Mouse (Mus musculus) liver, embryonic 13.5 days (tissue): Measurements from ENCODE around the gene Fat3. TPM values are rescaled to one million over a fixed set of nuclear protein-coding genes. Genes with fewer than 3 reads are reported as not detected.

Source experiments
- ATAC-seq: fragments of 200-750 bp; cut with Nextera tagmentation; 2 replicates; pipeline ENCODE4 v1.8.0; 2017; ENCODE audit warnings: low read depth, mild to moderate bottlenecking, moderate number of reproducible peaks, moderate library complexity
- DNase-seq: peaks from one replicate; pipeline ENCODE4 v3.0.0; 2022
- H3K27ac ChIP-seq: fragments of 300-500 bp; sonication (generic); 2 replicates; pipeline ENCODE4 v1.5.1; 2015; ENCODE audit warnings: moderate library complexity, mild to moderate bottlenecking, inconsistent platforms
- H3K27me3 ChIP-seq: fragments of 300-500 bp; sonication (generic); 2 replicates; pipeline ENCODE4 v1.6.1; 2015; ENCODE audit warnings: mild to moderate bottlenecking, inconsistent platforms
- H3K36me3 ChIP-seq: fragments of 300-500 bp; sonication (generic); 2 replicates; pipeline ENCODE4 v1.6.1; 2015; ENCODE audit warnings: mild to moderate bottlenecking, inconsistent platforms
- H3K4me1 ChIP-seq: fragments of 300-500 bp; sonication (generic); replicated peaks from 2 replicates; pipeline ENCODE4 v1.6.1; 2015; ENCODE audit warnings: inconsistent platforms
- H3K4me2 ChIP-seq: fragments of 300-500 bp; sonication (generic); 2 replicates; pipeline ENCODE4 v1.6.1; 2015; ENCODE audit warnings: inconsistent platforms, mild to moderate bottlenecking, moderate library complexity
- H3K4me3 ChIP-seq: fragments of 300-500 bp; sonication (generic); replicated peaks from 2 replicates; pipeline ENCODE4 v1.5.1; 2015; ENCODE audit warnings: mild to moderate bottlenecking, inconsistent platforms
- H3K9ac ChIP-seq: fragments of 300-500 bp; sonication (generic); 2 replicates; pipeline ENCODE4 v1.6.1; 2015; ENCODE audit warnings: mild to moderate bottlenecking, inconsistent platforms
- H3K9me3 ChIP-seq: fragments of 300-500 bp; sonication (generic); replicated peaks from 2 replicates; pipeline ENCODE4 v1.6.1; 2016; ENCODE audit warnings: inconsistent platforms
- WGBS: fragments of 180-500 bp; shearing (Covaris S2); methylation state at CpG from one replicate; pipeline ENCODE4 v1.1.7; 2015; ENCODE audit not compliant: insufficient replicate concordance; 5-methylcytosine and 5-hydroxymethylcytosine counted together
- polyA plus RNA-seq: library from polyadenylated mRNA; unstranded; fragments of >200 nt; fragmentation: Nextera tagmentation; extraction: Ambion mirVana; gene quantifications from 2 replicates; pipeline ENCODE4 v1.2.1, GENCODE M21; 2015

Fat3 gene
- polyA plus RNA-seq, 1 experiment from 2014 or later: 0.07 TPM

DNA sequence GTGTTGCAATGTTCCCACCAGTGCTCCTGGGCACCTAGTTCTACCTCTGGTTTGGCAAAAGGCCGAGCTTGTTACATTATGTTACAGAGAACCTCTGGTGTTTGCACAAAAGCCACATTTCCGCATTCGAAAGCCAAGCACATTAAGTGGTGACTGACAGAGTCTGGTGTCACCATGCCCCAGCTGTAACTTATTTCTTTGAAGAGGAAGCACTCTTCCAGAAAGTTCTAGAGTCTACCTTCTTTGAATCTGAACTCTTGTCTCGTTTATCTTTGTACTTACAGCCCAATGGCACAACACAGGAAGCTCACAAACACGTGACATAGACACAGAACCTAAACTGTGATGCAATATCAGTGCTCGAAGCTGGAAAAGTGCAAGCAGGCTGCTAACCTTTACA, 284.9 kb downstream of the Fat3 start:
- H3K4me1 ChIP-seq: peaks cover 50% of the 10 kb centered on the region
- ATAC-seq: no peak
- no peaks in the 10 kb centered on the region for H3K9me3 ChIP-seq
- H3K4me2 ChIP-seq: no peak overlapping the region
- H3K4me3 ChIP-seq: no peak overlapping the region
- H3K9ac ChIP-seq: no peak overlapping the region
- H3K36me3 ChIP-seq: no peaks in the 10 kb centered on the region
- peak overlapping the region; percentile 80 for H3K27ac ChIP-seq
- no peak for DNase-seq
- H3K27me3 ChIP-seq: no peaks in the 10 kb centered on the region
- WGBS: 22% methylated on average over 6 of the region's 6 CpGs

GRCm38 (mm10) chr9:16214731-16215681, 286.1 kb downstream of the Fat3 start:
- Histone ChIP-seq H3K9ac (0 out of 2 replicates have a peak overlapping the region, but pooled peaks have one; percentile 13), H3K9me3 (no peaks in the 10 kb centered on the region), H3K36me3 (no peaks in the 10 kb centered on the region), H3K4me3 (no peak overlapping the region), H3K4me2 (peak overlapping the region; percentile 34), H3K27me3 (no peaks in the 10 kb centered on the region), H3K27ac (peak overlapping the region; percentile 80), H3K4me1 (peaks cover 50% of the 10 kb centered on the region)
- DNase-seq (peak; percentile 68), ATAC-seq (peak; percentile 91)
- 11% methylated on average over 7 of the region's 7 CpGs for WGBS

- Histone ChIP-seq H3K36me3 (no peaks in the 10 kb centered on the region), H3K4me2 (no peak overlapping the region), H3K27me3 (no peaks in the 10 kb centered on the region), H3K4me1 (peaks cover 50% of the 10 kb centered on the region), H3K4me3 (no peak overlapping the region), H3K9ac (no peak overlapping the region), H3K27ac (no peak overlapping the region), H3K9me3 (no peaks in the 10 kb centered on the region)
- DNase-seq (no peak), ATAC-seq (no peak)
- 15% methylated on average over 1 of the region's 1 CpGs for WGBS
Observed at GRCm38 (mm10) chr9:16213324-16213723, 287.8 kb downstream of the Fat3 start.

- no peak overlapping the region for H3K9ac ChIP-seq
- 30% methylated on average over 3 of the region's 3 CpGs for WGBS
- H3K27me3 ChIP-seq: no peaks in the 10 kb centered on the region
- peaks cover 50% of the 10 kb centered on the region for H3K4me1 ChIP-seq
- H3K36me3 ChIP-seq: no peaks in the 10 kb centered on the region
- H3K4me2 ChIP-seq: no peak overlapping the region
- DNase-seq (no peak), ATAC-seq (no peak)
- H3K27ac ChIP-seq: no peak overlapping the region
- no peaks in the 10 kb centered on the region for H3K9me3 ChIP-seq
- H3K4me3 ChIP-seq: no peak overlapping the region
Observed at GRCm38 (mm10) chr9:16212628-16213027, 288.5 kb downstream of the Fat3 start.

- H3K4me1 ChIP-seq: peaks cover 50% of the 10 kb centered on the region
- no peak overlapping the region for H3K27ac ChIP-seq
- H3K27me3 ChIP-seq: no peaks in the 10 kb centered on the region
- WGBS: 66% methylated on average over 4 of the region's 4 CpGs
- H3K36me3 ChIP-seq: no peaks in the 10 kb centered on the region
- DNase-seq: no peak
- ATAC-seq: no peak
- H3K4me2 ChIP-seq: no peak overlapping the region
- no peaks in the 10 kb centered on the region for H3K9me3 ChIP-seq
- H3K9ac ChIP-seq: no peak overlapping the region
- no peak overlapping the region for H3K4me3 ChIP-seq
Observed at GRCm38 (mm10) chr9:16212163-16212562, 288.9 kb downstream of the Fat3 start.

DNA sequence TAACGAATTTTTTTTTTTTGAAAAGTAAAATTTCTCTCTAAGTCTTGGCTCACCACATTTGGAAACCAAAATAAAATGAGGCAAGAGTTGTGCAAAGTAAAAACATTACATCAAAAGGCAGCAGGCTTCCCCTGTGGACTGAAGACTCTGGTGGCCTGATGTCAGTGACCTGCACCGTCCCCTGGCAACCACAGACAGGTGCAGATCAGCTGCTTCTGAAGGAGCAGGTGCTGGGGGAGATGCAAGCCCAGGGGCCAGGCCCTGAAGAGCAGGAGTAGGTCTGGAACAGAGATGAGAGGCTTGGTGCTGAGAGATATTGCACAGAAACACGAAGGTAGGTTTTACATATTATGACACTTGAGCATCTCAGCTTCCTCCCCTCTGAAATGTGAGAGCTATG, 289.6 kb downstream of the Fat3 start:
- Histone ChIP-seq H3K27ac (no peak overlapping the region), H3K36me3 (no peaks in the 10 kb centered on the region), H3K4me3 (no peak overlapping the region), H3K27me3 (no peaks in the 10 kb centered on the region), H3K4me2 (no peak overlapping the region), H3K9me3 (no peaks in the 10 kb centered on the region), H3K9ac (no peak overlapping the region), H3K4me1 (peaks cover 49% of the 10 kb centered on the region)
- 59% methylated on average over 3 of the region's 3 CpGs for WGBS
- ATAC-seq (no peak), DNase-seq (no peak)

DNA sequence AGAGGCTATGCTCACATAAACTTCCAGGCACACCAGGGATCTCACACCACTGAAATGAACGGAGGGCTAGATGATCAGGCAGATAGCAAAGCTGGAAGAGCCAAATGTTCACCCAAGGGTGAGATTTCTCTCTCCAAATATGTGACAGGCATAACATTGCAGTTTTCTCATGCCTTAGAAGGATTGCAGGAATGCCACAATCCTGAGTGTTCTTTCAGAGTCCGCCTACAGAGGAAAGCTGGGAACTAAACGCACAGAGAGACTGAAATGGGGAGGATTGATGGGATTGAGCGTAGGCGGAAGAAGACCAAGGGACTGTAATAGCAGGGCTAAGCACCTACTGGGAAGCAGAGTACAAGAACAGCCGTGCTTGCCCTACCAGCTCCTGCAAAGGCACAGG, 298.8 kb downstream of the Fat3 start:
- Histone ChIP-seq H3K9me3 (no peaks in the 10 kb centered on the region), H3K36me3 (no peaks in the 10 kb centered on the region), H3K4me2 (no peak overlapping the region), H3K4me3 (no peak overlapping the region), H3K4me1 (no peaks in the 10 kb centered on the region), H3K27me3 (no peaks in the 10 kb centered on the region), H3K27ac (no peak overlapping the region), H3K9ac (no peak overlapping the region)
- no peak for ATAC-seq
- WGBS: 62% methylated on average over 6 of the region's 6 CpGs
- DNase-seq: no peak

GRCm38 (mm10) chr9:16200948-16201347, 300.1 kb downstream of the Fat3 start:
- Histone ChIP-seq H3K4me1 (no peaks in the 10 kb centered on the region), H3K36me3 (no peaks in the 10 kb centered on the region), H3K4me3 (no peak overlapping the region), H3K27ac (no peak overlapping the region), H3K9me3 (no peaks in the 10 kb centered on the region), H3K9ac (no peak overlapping the region), H3K4me2 (no peak overlapping the region), H3K27me3 (no peaks in the 10 kb centered on the region)
- 67% methylated on average over 1 of the region's 1 CpGs for WGBS
- DNase-seq: no peak
- no peak for ATAC-seq

GRCm38 (mm10) chr9:16186461-16186860, 314.6 kb downstream of the Fat3 start:
- Histone ChIP-seq H3K27ac (no peak overlapping the region), H3K4me3 (no peak overlapping the region), H3K4me1 (no peaks in the 10 kb centered on the region), H3K27me3 (no peaks in the 10 kb centered on the region), H3K36me3 (no peaks in the 10 kb centered on the region), H3K4me2 (no peak overlapping the region), H3K9me3 (no peaks in the 10 kb centered on the region), H3K9ac (no peak overlapping the region)
- DNase-seq: no peak
- ATAC-seq: no peak
- 63% methylated on average over 1 of the region's 1 CpGs for WGBS

GRCm38 (mm10) chr9:16169238-16169637, 331.8 kb downstream of the Fat3 start:
- ATAC-seq: no peak

GRCm38 (mm10) chr9:16168051-16168450, 333.0 kb downstream of the Fat3 start:
- DNase-seq (no peak), ATAC-seq (no peak)
- no peak overlapping the region for H3K4me2 ChIP-seq
- no peaks in the 10 kb centered on the region for H3K9me3 ChIP-seq
- whole genome bisulfite sequencing: 51% methylated on average over 2 of the region's 2 CpGs
- no peaks in the 10 kb centered on the region for H3K4me1 ChIP-seq
- no peak overlapping the region for H3K4me3 ChIP-seq
- no peak overlapping the region for H3K27ac ChIP-seq
- no peaks in the 10 kb centered on the region for H3K36me3 ChIP-seq
- no peak overlapping the region for H3K9ac ChIP-seq
- H3K27me3 ChIP-seq: no peaks in the 10 kb centered on the region

More at GRCm38 (mm10) chr9:16169238-16169637, 331.8 kb downstream of the Fat3 start:
- no peaks in the 10 kb centered on the region for H3K9me3 ChIP-seq
- H3K27me3 ChIP-seq: no peaks in the 10 kb centered on the region
- 59% methylated on average over 4 of the region's 4 CpGs for WGBS
- H3K9ac ChIP-seq: no peak overlapping the region
- H3K36me3 ChIP-seq: no peaks in the 10 kb centered on the region
- no peaks in the 10 kb centered on the region for H3K4me1 ChIP-seq
- no peak overlapping the region for H3K4me2 ChIP-seq
- H3K27ac ChIP-seq: no peak overlapping the region
- DNase-seq: no peak
- H3K4me3 ChIP-seq: no peak overlapping the region

DNA sequence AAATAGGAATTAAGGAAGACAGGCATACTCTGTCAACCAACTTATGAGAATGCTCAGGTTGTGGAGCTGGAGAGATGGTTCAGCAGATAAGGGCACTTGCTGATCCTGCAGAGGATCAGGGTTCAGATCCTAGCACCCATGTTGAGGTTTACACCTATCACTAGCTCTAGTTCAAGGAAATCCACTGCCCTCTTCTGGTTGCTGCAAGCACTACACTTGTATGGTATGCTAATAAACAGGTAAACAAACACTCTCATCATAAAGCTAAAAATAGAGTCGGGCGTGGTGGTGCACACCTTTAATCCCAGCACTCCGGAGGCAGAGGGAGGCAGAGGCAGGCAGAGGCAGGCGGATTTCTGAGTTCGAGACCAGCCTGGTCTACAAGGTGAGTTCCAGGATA, 341.7 kb downstream of the Fat3 start:
- no peaks in the 10 kb centered on the region for H3K27me3 ChIP-seq
- no peak overlapping the region for H3K27ac ChIP-seq
- H3K4me1 ChIP-seq: no peaks in the 10 kb centered on the region
- H3K9me3 ChIP-seq: no peaks in the 10 kb centered on the region
- no peak overlapping the region for H3K4me3 ChIP-seq
- 69% methylated on average over 5 of the region's 5 CpGs for WGBS
- no peak overlapping the region for H3K4me2 ChIP-seq
- H3K9ac ChIP-seq: no peak overlapping the region
- H3K36me3 ChIP-seq: no peaks in the 10 kb centered on the region
- ATAC-seq (no peak), DNase-seq (no peak)
